Comparison of ENCODE assay signal across 13 mouse cellular contexts in genomic region chr5:35892363-35892762, GRCm38 (mm10). TPM values are rescaled to one million over a fixed set of nuclear protein-coding genes. Genes with fewer than 3 reads are reported as not detected.
DNase-seq lines count a peak whose midpoint lies in the region; ATAC-seq lines count a peak whose summit lies in the region.
"Had no signal": no experiment of that assay in that cellular context is flagged by ENCODE, and none has a peak within 500 bp of the region (broad histone marks: within the 10 kb centered on the region; RNA-seq: fewer than 3 reads in every experiment).

No protein-coding gene starts in this region.

- WGBS in hindbrain, embryonic 13.5 days, result 78% methylated on average over 3 of the region's 3 CpGs
- WGBS in hindbrain, embryonic 16.5 days, result 74% methylated on average over 3 of the region's 3 CpGs
- WGBS in neural tube, embryonic 13.5 days, result 76% methylated on average over 3 of the region's 3 CpGs
- 71% methylated on average over 3 of the region's 3 CpGs for WGBS in neural tube, embryonic 15.5 days

- no peak overlapping the region for H3K4me3 ChIP-seq in hindbrain, embryonic 13.5 days
- no peak overlapping the region for H3K4me3 ChIP-seq in hindbrain, embryonic 16.5 days (ENCODE audit: low read length)
- H3K4me3 ChIP-seq in neural tube, embryonic 13.5 days, result no peak overlapping the region
- H3K4me3 ChIP-seq in neural tube, embryonic 15.5 days (replicated peaks), result no peak overlapping the region
- H3K4me3 ChIP-seq: erythroblast, embryonic 14.5 days had no signal

- no peak overlapping the region for H3K27ac ChIP-seq in hindbrain, embryonic 13.5 days
- no peak overlapping the region; the same call in 1 of the 2 replicates for H3K27ac ChIP-seq in hindbrain, embryonic 16.5 days (ENCODE audit: low read depth, low read length)
- H3K27ac ChIP-seq in neural tube, embryonic 13.5 days (replicated peaks), result no peak overlapping the region
- no peak overlapping the region for H3K27ac ChIP-seq in neural tube, embryonic 15.5 days (replicated peaks)
- H3K27ac ChIP-seq: heart, embryonic 13.5 days; kidney, postnatal 0 days; macrophage had no signal

- H3K4me1 ChIP-seq in hindbrain, embryonic 13.5 days (replicated peaks), result peaks cover 37% of the 10 kb centered on the region
- peaks cover 31% of the 10 kb centered on the region for H3K4me1 ChIP-seq in hindbrain, embryonic 16.5 days (ENCODE audit: control insufficient read depth, insufficient read depth, low read depth, low read length)
- H3K4me1 ChIP-seq in neural tube, embryonic 13.5 days (replicated peaks), result peaks cover 38% of the 10 kb centered on the region
- H3K4me1 ChIP-seq in neural tube, embryonic 15.5 days, result peaks cover 37% of the 10 kb centered on the region

- H3K27me3 ChIP-seq in hindbrain, embryonic 13.5 days, result no peaks in the 10 kb centered on the region
- no peaks in the 10 kb centered on the region for H3K27me3 ChIP-seq in hindbrain, embryonic 16.5 days (replicated peaks; ENCODE audit: control insufficient read depth, insufficient read depth, low read length)
- 0 out of 2 replicates have a peak, but pooled peaks cover 3% of the 10 kb centered on the region for H3K27me3 ChIP-seq in neural tube, embryonic 13.5 days
- H3K27me3 ChIP-seq in neural tube, embryonic 15.5 days (replicated peaks), result no peaks in the 10 kb centered on the region
- H3K27me3 ChIP-seq: hindbrain, embryonic 15.5 days had no signal

- H3K36me3 ChIP-seq in hindbrain, embryonic 13.5 days, result no peaks in the 10 kb centered on the region
- H3K36me3 ChIP-seq in hindbrain, embryonic 16.5 days (ENCODE audit: control insufficient read depth, insufficient read depth, low read length), result no peaks in the 10 kb centered on the region
- no peaks in the 10 kb centered on the region for H3K36me3 ChIP-seq in neural tube, embryonic 13.5 days
- no peaks in the 10 kb centered on the region for H3K36me3 ChIP-seq in neural tube, embryonic 15.5 days
- H3K36me3 ChIP-seq: heart, embryonic 13.5 days; hindbrain, embryonic 15.5 days had no signal

- H3K9ac ChIP-seq in hindbrain, embryonic 13.5 days, result no peak overlapping the region
- no peak overlapping the region for H3K9ac ChIP-seq in hindbrain, embryonic 16.5 days (ENCODE audit: low read depth, low read length)
- 0 out of 2 replicates have a peak overlapping the region, but pooled peaks have one; percentile 45 for H3K9ac ChIP-seq in neural tube, embryonic 13.5 days
- H3K9ac ChIP-seq in neural tube, embryonic 15.5 days (replicated peaks), result no peak overlapping the region

- DNase-seq in cerebellum, adult 9-10 months, result peak; percentile 36
- DNase-seq in cerebellum, adult 8-10 months, result no peak
- DNase-seq in neural tube, embryonic 10.5 days (ENCODE audit: extremely low spot score, low spot score), result no peak
- no peak for DNase-seq in layer of hippocampus, adult 18-20 months (ENCODE audit: low spot score in 2 of 2)

- peak overlapping the region; percentile 50; the same call in 1 of the 2 replicates for H3K4me2 ChIP-seq in hindbrain, embryonic 13.5 days
- no peak overlapping the region for H3K4me2 ChIP-seq in hindbrain, embryonic 16.5 days (ENCODE audit: low read length)
- H3K4me2 ChIP-seq in neural tube, embryonic 13.5 days, result 0 out of 2 replicates have a peak overlapping the region, but pooled peaks have one; percentile 95
- peak overlapping the region; percentile 84; the same call in 1 of the 2 replicates for H3K4me2 ChIP-seq in neural tube, embryonic 15.5 days

- no peak for ATAC-seq in hindbrain, embryonic 13.5 days (ENCODE audit: low FRiP score)
- no peak for ATAC-seq in hindbrain, embryonic 16.5 days
- 0 out of 2 replicates have a peak, but pooled peaks have one; percentile 0 for ATAC-seq in neural tube, embryonic 13.5 days (ENCODE audit: low read depth)
- ATAC-seq in neural tube, embryonic 15.5 days (ENCODE audit: low FRiP score), result peak; percentile 1; the same call in 1 of the 2 replicates

- H3K9me3 ChIP-seq in hindbrain, embryonic 13.5 days, result no peaks in the 10 kb centered on the region
- no peaks in the 10 kb centered on the region for H3K9me3 ChIP-seq in hindbrain, embryonic 16.5 days (ENCODE audit: control insufficient read depth, low read length)
- no peaks in the 10 kb centered on the region for H3K9me3 ChIP-seq in neural tube, embryonic 13.5 days
- no peaks in the 10 kb centered on the region for H3K9me3 ChIP-seq in neural tube, embryonic 15.5 days (replicated peaks)
- H3K9me3 ChIP-seq: heart, embryonic 13.5 days; hindbrain, embryonic 15.5 days had no signal

RNA-seq across cellular contexts. Expression of gene Afap1, which starts 0.8 kb away (rescaled TPM):
- 82.8 and 86.5 TPM in 2 replicates for polyA plus RNA-seq in hindbrain, embryonic 13.5 days (2015; fragmentation: Nextera tagmentation; extraction: Ambion mirVana)
- 54.8 and 69.4 TPM in 2 replicates for polyA plus RNA-seq in hindbrain, embryonic 16.5 days (2015; fragmentation: Nextera tagmentation; extraction: Ambion mirVana)
- 92.2 and 99.6 TPM in 2 replicates for polyA plus RNA-seq in neural tube, embryonic 13.5 days (2015; fragmentation: Nextera tagmentation; extraction: Ambion mirVana)
- polyA plus RNA-seq in neural tube, embryonic 15.5 days (2015; fragmentation: Nextera tagmentation; extraction: Ambion mirVana), result 50.8 and 57.0 TPM in 2 replicates
- 10 to 100 TPM; 23.1 to 29.1 TPM for total RNA-seq in layer of hippocampus, adult 18-20 months (2021)

Comparison
In these comparisons a context has a peak if more than half of its experiments do, and no peak if none do; other contexts are left out.
1. ATAC-seq: peak in neural tube, embryonic 13.5 days (single experiment) and neural tube, embryonic 15.5 days (single experiment); none in hindbrain, embryonic 13.5 days (single experiment) and hindbrain, embryonic 16.5 days (single experiment).